Mouse (Mus musculus): ENCODE results near the gene Nr1h3. TPM values are rescaled to one million over a fixed set of nuclear protein-coding genes. Genes with fewer than 3 reads are reported as not detected.

Gene Nr1h3
- polyA plus RNA-seq, 1 experiment from 2014 or later, result 4.9 TPM

- H3K9ac ChIP-seq (ENCODE audit: low read length), result peak overlapping the region; percentile 20
- H3K4me3 ChIP-seq (ENCODE audit: low read depth, low read length), result peak overlapping the region; percentile 33
- H3K27ac ChIP-seq (ENCODE audit: low read depth), result no peak overlapping the region
- H3K4me1 ChIP-seq (replicated peaks; ENCODE audit: control insufficient read depth, insufficient read depth, low read length), result peaks cover 2% of the 10 kb centered on the region; the same call in 1 of the 2 replicates
- H3K36me3 ChIP-seq (ENCODE audit: control insufficient read depth, insufficient read depth, low read length), result no peaks in the 10 kb centered on the region
- DNase-seq (ENCODE audit: low spot score), result peak; percentile 83
- no peaks in the 10 kb centered on the region for H3K9me3 ChIP-seq (ENCODE audit: control insufficient read depth, low read length)
- WGBS, result 2% methylated on average over 27 of the region's 27 CpGs
- ATAC-seq (replicated peaks; ENCODE audit: low FRiP score, low TSS enrichment, low read depth), result peak; percentile 88
- no peaks in the 10 kb centered on the region for H3K27me3 ChIP-seq (replicated peaks; ENCODE audit: control insufficient read depth, insufficient read depth, low read length)
- peak overlapping the region; percentile 71 for H3K4me2 ChIP-seq (ENCODE audit: low read length)
Measured at GRCm38 (mm10) chr2:91194624-91195332, 7.9 kb downstream of the Nr1h3 start.

- ATAC-seq (replicated peaks; ENCODE audit: low FRiP score, low TSS enrichment, low read depth), result no peak
- 84% methylated on average over 16 of the region's 16 CpGs for WGBS
- Histone ChIP-seq H3K9ac (ENCODE audit: low read length) (no peak overlapping the region), H3K27ac (ENCODE audit: low read depth) (no peak overlapping the region), H3K4me3 (ENCODE audit: low read depth, low read length) (no peak overlapping the region), H3K9me3 (ENCODE audit: control insufficient read depth, low read length) (no peaks in the 10 kb centered on the region), H3K4me1 (replicated peaks; ENCODE audit: control insufficient read depth, insufficient read depth, low read length) (no peaks in the 10 kb centered on the region; the same call in 1 of the 2 replicates), H3K4me2 (ENCODE audit: low read length) (no peak overlapping the region), H3K27me3 (replicated peaks; ENCODE audit: control insufficient read depth, insufficient read depth, low read length) (no peaks in the 10 kb centered on the region), H3K36me3 (ENCODE audit: control insufficient read depth, insufficient read depth, low read length) (no peaks in the 10 kb centered on the region)
- no peak for DNase-seq (ENCODE audit: low spot score)
Measured at GRCm38 (mm10) chr2:91190501-91190900, 12.1 kb downstream of the Nr1h3 start.

GRCm38 (mm10) chr2:91187431-91187830 lies 15.2 kb downstream of the Nr1h3 start:
- no peak for DNase-seq (ENCODE audit: low spot score)
- 63% methylated on average over 4 of the region's 4 CpGs for WGBS
- no peak overlapping the region for H3K27ac ChIP-seq (ENCODE audit: low read depth)
- H3K4me2 ChIP-seq (ENCODE audit: low read length), result no peak overlapping the region
- ATAC-seq (replicated peaks; ENCODE audit: low FRiP score, low TSS enrichment, low read depth), result no peak
- no peak overlapping the region for H3K4me3 ChIP-seq (ENCODE audit: low read depth, low read length)
- H3K27me3 ChIP-seq (replicated peaks; ENCODE audit: control insufficient read depth, insufficient read depth, low read length), result no peaks in the 10 kb centered on the region
- no peaks in the 10 kb centered on the region for H3K9me3 ChIP-seq (ENCODE audit: control insufficient read depth, low read length)
- no peaks in the 10 kb centered on the region for H3K36me3 ChIP-seq (ENCODE audit: control insufficient read depth, insufficient read depth, low read length)
- H3K9ac ChIP-seq (ENCODE audit: low read length), result no peak overlapping the region
- no peaks in the 10 kb centered on the region for H3K4me1 ChIP-seq (replicated peaks; ENCODE audit: control insufficient read depth, insufficient read depth, low read length)

DNA sequence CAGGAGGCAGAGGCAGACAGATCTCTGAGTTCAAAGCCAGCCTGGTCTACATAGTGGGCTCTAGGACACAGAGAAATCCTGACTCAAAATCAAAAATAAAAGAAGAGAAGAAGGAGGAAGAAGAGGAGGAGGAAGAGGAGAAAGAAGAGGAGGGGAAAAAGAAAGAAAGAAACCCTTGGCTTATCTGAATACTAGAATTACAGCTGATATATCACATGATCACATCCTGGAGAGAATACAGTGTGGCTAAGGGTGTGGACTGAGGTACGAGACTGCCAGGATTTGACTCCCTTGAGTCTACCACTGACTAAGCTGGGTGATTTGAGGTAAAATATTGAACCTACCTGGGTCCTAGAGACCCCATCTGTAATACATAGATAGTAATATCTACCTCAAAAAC lies 16.4 kb downstream of the Nr1h3 start:
- Histone ChIP-seq H3K36me3 (ENCODE audit: control insufficient read depth, insufficient read depth, low read length) (no peaks in the 10 kb centered on the region), H3K4me1 (replicated peaks; ENCODE audit: control insufficient read depth, insufficient read depth, low read length) (peaks cover 7% of the 10 kb centered on the region; the same call in 1 of the 2 replicates), H3K9me3 (ENCODE audit: control insufficient read depth, low read length) (no peaks in the 10 kb centered on the region), H3K27me3 (replicated peaks; ENCODE audit: control insufficient read depth, insufficient read depth, low read length) (no peaks in the 10 kb centered on the region), H3K9ac (ENCODE audit: low read length) (no peak overlapping the region), H3K4me3 (ENCODE audit: low read depth, low read length) (no peak overlapping the region), H3K4me2 (ENCODE audit: low read length) (no peak overlapping the region), H3K27ac (ENCODE audit: low read depth) (no peak overlapping the region)
- DNase-seq (ENCODE audit: low spot score) (no peak), ATAC-seq (replicated peaks; ENCODE audit: low FRiP score, low TSS enrichment, low read depth) (no peak)
- 91% methylated on average over 1 of the region's 1 CpGs for WGBS

DNA sequence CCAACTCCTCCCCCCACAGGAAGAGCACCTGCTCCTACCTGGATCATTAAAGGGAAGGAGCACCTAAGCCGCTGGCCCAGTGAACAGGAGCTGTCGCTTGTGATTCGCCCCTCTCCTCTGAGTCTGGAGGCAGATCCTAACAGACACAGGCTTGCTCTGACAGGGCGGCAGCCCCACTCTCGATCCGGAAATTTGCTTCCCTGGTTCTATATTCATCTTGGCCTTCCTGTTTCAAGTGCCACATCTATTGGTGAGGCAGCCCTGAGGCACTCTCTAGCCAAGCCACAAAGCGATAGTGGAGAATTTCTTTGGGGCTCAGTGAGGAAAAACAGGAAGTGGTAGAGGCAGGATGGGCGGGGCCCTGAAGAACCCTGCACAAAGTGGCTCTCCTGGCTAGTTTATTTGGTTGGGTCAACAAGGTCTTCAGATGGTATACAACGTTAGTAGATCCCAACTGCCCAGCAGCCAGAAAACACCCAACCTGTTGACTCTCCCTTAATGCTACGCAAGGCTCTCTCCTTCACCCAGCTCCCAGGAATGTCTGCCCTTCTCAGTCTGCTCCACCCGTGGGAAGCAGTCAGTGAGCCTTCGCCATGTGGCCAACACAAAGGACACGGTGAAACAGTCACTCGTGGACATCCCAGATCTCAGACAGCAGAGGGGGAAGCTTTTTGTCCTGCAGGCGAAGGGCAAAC lies 18.8 kb downstream of the Nr1h3 start, which contains the start of gene Madd:
Madd (minus strand) TSS at position 127 of the 695 bp plus-strand sequence.
- no peak for ATAC-seq (replicated peaks; ENCODE audit: low FRiP score, low TSS enrichment, low read depth)
- WGBS, result 56% methylated on average over 15 of the region's 15 CpGs

DNA sequence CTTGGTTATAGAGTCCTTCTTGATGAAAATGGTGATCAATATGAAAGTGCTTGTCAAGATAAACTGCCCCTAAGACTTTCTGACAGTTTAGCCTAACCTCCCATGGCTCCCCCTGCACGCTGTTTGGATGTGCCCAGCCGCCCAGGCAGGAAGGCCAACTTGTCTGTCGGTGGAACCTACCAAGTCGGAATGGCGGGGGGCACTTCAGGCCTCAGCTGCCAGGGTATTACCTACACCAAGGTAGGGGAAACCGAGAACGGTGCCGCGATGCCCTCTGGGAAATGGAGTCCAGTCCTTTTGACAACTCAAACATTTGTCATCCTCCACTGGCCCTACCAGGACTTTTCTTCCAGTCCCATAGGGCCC lies 19.5 kb downstream of the Nr1h3 start:
- WGBS, result under 1% methylated on average over 9 of the region's 9 CpGs
- peak overlapping the region; percentile 57 for H3K4me2 ChIP-seq (ENCODE audit: low read length)
- no peaks in the 10 kb centered on the region for H3K27me3 ChIP-seq (replicated peaks; ENCODE audit: control insufficient read depth, insufficient read depth, low read length)
- H3K9me3 ChIP-seq (ENCODE audit: control insufficient read depth, low read length), result no peaks in the 10 kb centered on the region
- peak; percentile 95 for ATAC-seq (replicated peaks; ENCODE audit: low FRiP score, low TSS enrichment, low read depth)
- H3K27ac ChIP-seq (ENCODE audit: low read depth), result peak overlapping the region; percentile 48
- H3K9ac ChIP-seq (ENCODE audit: low read length), result peak overlapping the region; percentile 38
- peaks cover 7% of the 10 kb centered on the region for H3K4me1 ChIP-seq (replicated peaks; ENCODE audit: control insufficient read depth, insufficient read depth, low read length)
- H3K36me3 ChIP-seq (ENCODE audit: control insufficient read depth, insufficient read depth, low read length), result 0 out of 2 replicates have a peak, but pooled peaks cover under 1% of the 10 kb centered on the region
- peak overlapping the region; percentile 96 for H3K4me3 ChIP-seq (ENCODE audit: low read depth, low read length)
- DNase-seq (ENCODE audit: low spot score), result peak; percentile 96

More for the DNA sequence above, 18.8 kb downstream of the Nr1h3 start, which contains the start of gene Madd:
- Histone ChIP-seq H3K27ac (ENCODE audit: low read depth) (peak within 1 kb of the TSS; percentile 48), H3K4me3 (ENCODE audit: low read depth, low read length) (peak within 1 kb of the TSS; percentile 96), H3K4me2 (ENCODE audit: low read length) (peak within 1 kb of the TSS; percentile 57), H3K9me3 (ENCODE audit: control insufficient read depth, low read length) (no peaks in the 10 kb centered on the region), H3K36me3 (ENCODE audit: control insufficient read depth, insufficient read depth, low read length) (no peaks in the 10 kb centered on the region), H3K4me1 (replicated peaks; ENCODE audit: control insufficient read depth, insufficient read depth, low read length) (peaks cover 7% of the 10 kb centered on the region), H3K9ac (ENCODE audit: low read length) (peak within 1 kb of the TSS; percentile 38), H3K27me3 (replicated peaks; ENCODE audit: control insufficient read depth, insufficient read depth, low read length) (no peaks in the 10 kb centered on the region)
- no peak for DNase-seq (ENCODE audit: low spot score)

GRCm38 (mm10) chr2:91182405-91183147 lies 20.1 kb downstream of the Nr1h3 start:
- Histone ChIP-seq H3K9ac (ENCODE audit: low read length) (peak overlapping the region; percentile 38), H3K27ac (ENCODE audit: low read depth) (peak overlapping the region; percentile 48), H3K4me1 (replicated peaks; ENCODE audit: control insufficient read depth, insufficient read depth, low read length) (peaks cover 7% of the 10 kb centered on the region), H3K27me3 (replicated peaks; ENCODE audit: control insufficient read depth, insufficient read depth, low read length) (no peaks in the 10 kb centered on the region), H3K4me3 (ENCODE audit: low read depth, low read length) (peak overlapping the region; percentile 96), H3K4me2 (ENCODE audit: low read length) (peak overlapping the region; percentile 57), H3K9me3 (ENCODE audit: control insufficient read depth, low read length) (no peaks in the 10 kb centered on the region), H3K36me3 (ENCODE audit: control insufficient read depth, insufficient read depth, low read length) (peaks cover 6% of the 10 kb centered on the region; the same call in 1 of the 2 replicates)
- WGBS, result under 1% methylated on average over 78 of the region's 81 CpGs
- DNase-seq (ENCODE audit: low spot score) (peak; percentile 89), ATAC-seq (replicated peaks; ENCODE audit: low FRiP score, low TSS enrichment, low read depth) (peak; percentile 96)

- H3K9ac ChIP-seq (ENCODE audit: low read length), result peak overlapping the region; percentile 38
- ATAC-seq (replicated peaks; ENCODE audit: low FRiP score, low TSS enrichment, low read depth) (no peak), DNase-seq (ENCODE audit: low spot score) (peak; percentile 61)
- H3K27ac ChIP-seq (ENCODE audit: low read depth), result no peak overlapping the region
- H3K9me3 ChIP-seq (ENCODE audit: control insufficient read depth, low read length), result no peaks in the 10 kb centered on the region
- peak overlapping the region; percentile 96 for H3K4me3 ChIP-seq (ENCODE audit: low read depth, low read length)
- WGBS, result 14% methylated on average over 8 of the region's 8 CpGs
- H3K27me3 ChIP-seq (replicated peaks; ENCODE audit: control insufficient read depth, insufficient read depth, low read length), result no peaks in the 10 kb centered on the region
- H3K4me2 ChIP-seq (ENCODE audit: low read length), result peak overlapping the region; percentile 57
- H3K4me1 ChIP-seq (replicated peaks; ENCODE audit: control insufficient read depth, insufficient read depth, low read length), result peaks cover 7% of the 10 kb centered on the region
- H3K36me3 ChIP-seq (ENCODE audit: control insufficient read depth, insufficient read depth, low read length), result peaks cover 7% of the 10 kb centered on the region; the same call in 1 of the 2 replicates
Measured at GRCm38 (mm10) chr2:91182016-91182404, 20.6 kb downstream of the Nr1h3 start.
